In the genomic region with DNA sequence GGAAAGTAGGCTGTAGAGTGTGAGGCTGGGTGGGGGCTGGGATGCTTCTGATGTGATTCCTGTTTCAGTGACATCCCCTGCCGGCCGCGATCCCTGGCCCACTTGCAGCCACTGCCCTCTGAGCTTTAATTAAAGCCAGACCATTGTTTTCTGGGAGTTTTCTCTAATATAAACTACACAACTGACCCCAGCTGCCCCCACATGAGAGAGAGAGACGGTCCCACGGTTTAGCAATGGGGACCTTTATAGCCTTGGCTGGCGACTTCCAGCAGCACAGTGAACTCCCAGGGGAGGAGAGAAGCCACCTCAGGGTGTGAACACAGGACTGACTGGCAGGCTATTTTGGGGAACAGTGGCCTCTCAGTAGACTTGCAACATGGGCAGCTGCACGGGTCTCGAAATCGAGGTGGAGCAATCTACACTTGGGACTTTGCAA, we compare ENCODE assay signal across 18 mouse cellular contexts.
DNase-seq lines count a peak whose midpoint lies in the region; ATAC-seq and TF ChIP-seq lines count a peak whose summit lies in the region.
"Had no signal": no experiment of that assay in that cellular context is flagged by ENCODE, and none has a peak within 500 bp of the region (broad histone marks: within the 10 kb centered on the region; RNA-seq: fewer than 3 reads in every experiment).

No protein-coding gene starts in this region.

- DNase-seq in heart, adult 11 months = peak; percentile 91
- DNase-seq in heart, postnatal 36 days = no peak
- peak; percentile 22 for DNase-seq in midbrain, embryonic 10.5 days (ENCODE audit: low spot score)
- no peak for DNase-seq in midbrain, embryonic 11.5 days (ENCODE audit: low spot score, missing footprints)
- DNase-seq in cerebellum, adult 2 months = no peak
- DNase-seq in gastrocnemius, adult 18-20 months (ENCODE audit: low spot score) = no peak
- no peak for DNase-seq in ovary, postnatal 10 days (ENCODE audit: low spot score)
- DNase-seq: B cell, adult 2 months; cerebellum, adult 8-10 months; gastrocnemius, postnatal 14 days; kidney, adult 2 months; spleen, adult 18-20 months had no signal

- no peak for ATAC-seq in midbrain, embryonic 11.5 days (ENCODE audit: low FRiP score)
- no peak; the same call in 1 of the 2 replicates for ATAC-seq in heart, embryonic 15.5 days (replicated peaks; ENCODE audit: insufficient number of reproducible peaks, insufficient read depth, low FRiP score, low read depth)
- ATAC-seq: forebrain, embryonic 14.5 days; liver, embryonic 12.5 days had no signal

- H3K4me1 ChIP-seq in midbrain, embryonic 10.5 days = peaks cover 26% of the 10 kb centered on the region
- H3K4me1 ChIP-seq in midbrain, embryonic 11.5 days (ENCODE audit: control insufficient read depth, insufficient read depth, low read length) = no peaks in the 10 kb centered on the region
- peaks cover 22% of the 10 kb centered on the region for H3K4me1 ChIP-seq in heart, embryonic 15.5 days (replicated peaks)
- H3K4me1 ChIP-seq in cerebellum, adult 2 months (ENCODE audit: control insufficient read depth, insufficient read depth, low read length) = no peaks in the 10 kb centered on the region
- H3K4me1 ChIP-seq: liver, embryonic 12.5 days had no signal

- H3K27me3 ChIP-seq in midbrain, embryonic 10.5 days (ENCODE audit: low read depth, poor library complexity, severe bottlenecking) = no peaks in the 10 kb centered on the region
- no peaks in the 10 kb centered on the region for H3K27me3 ChIP-seq in midbrain, embryonic 11.5 days (ENCODE audit: control insufficient read depth, insufficient read depth, low read length)
- H3K27me3 ChIP-seq in heart, embryonic 15.5 days = no peaks in the 10 kb centered on the region
- H3K27me3 ChIP-seq in cerebellum, adult 2 months (ENCODE audit: control insufficient read depth, insufficient read depth, low read length) = no peaks in the 10 kb centered on the region
- H3K27me3 ChIP-seq: embryonic facial prominence, embryonic 15.5 days; hindbrain, embryonic 15.5 days; liver, embryonic 12.5 days had no signal

- no peak overlapping the region for H3K4me3 ChIP-seq in midbrain, embryonic 10.5 days
- no peak overlapping the region for H3K4me3 ChIP-seq in midbrain, embryonic 11.5 days (ENCODE audit: low read depth, low read length)
- H3K4me3 ChIP-seq in heart, embryonic 15.5 days = no peak overlapping the region
- no peak overlapping the region for H3K4me3 ChIP-seq in cerebellum, adult 2 months (replicated peaks; ENCODE audit: insufficient read depth, low read depth, low read length)
- H3K4me3 ChIP-seq: embryonic facial prominence, embryonic 15.5 days; hindbrain, embryonic 15.5 days; layer of hippocampus, adult 2 months; liver, embryonic 12.5 days had no signal

- no peak for TF ChIP-seq CTCF in cerebellum, adult 2 months (IDR thresholded peaks at IDR 0.05; ENCODE audit: borderline replicate concordance, insufficient read depth, low read depth, low read length)

- no peak for TF ChIP-seq POLR2A in cerebellum, adult 2 months (IDR thresholded peaks at IDR 0.05; ENCODE audit: borderline replicate concordance, insufficient read depth, low read length)

- WGBS in midbrain, embryonic 10.5 days = 57% methylated on average over 9 of the region's 9 CpGs
- 66% methylated on average over 9 of the region's 9 CpGs for WGBS in midbrain, embryonic 11.5 days
- WGBS in heart, embryonic 15.5 days = 26% methylated on average over 9 of the region's 9 CpGs
- 82% methylated on average over 9 of the region's 9 CpGs for WGBS in cerebellum, adult 2 months

- intact Hi-C loops in heart, postnatal 36 days (cut with DNase I) = no loop called here

- H3K4me2 ChIP-seq in midbrain, embryonic 11.5 days = no peak overlapping the region
- H3K4me2 ChIP-seq in heart, embryonic 15.5 days = peak overlapping the region; percentile 15
- H3K4me2 ChIP-seq: embryonic facial prominence, embryonic 15.5 days; hindbrain, embryonic 15.5 days; liver, embryonic 12.5 days had no signal

- no peak overlapping the region for H3K9ac ChIP-seq in midbrain, embryonic 11.5 days (ENCODE audit: low read length)
- H3K9ac ChIP-seq in heart, embryonic 15.5 days = no peak overlapping the region
- H3K9ac ChIP-seq: embryonic facial prominence, embryonic 15.5 days; hindbrain, embryonic 15.5 days; liver, embryonic 12.5 days had no signal

- no peaks in the 10 kb centered on the region for H3K36me3 ChIP-seq in midbrain, embryonic 10.5 days
- H3K36me3 ChIP-seq in midbrain, embryonic 11.5 days (ENCODE audit: control insufficient read depth, insufficient read depth, low read length) = no peaks in the 10 kb centered on the region
- H3K36me3 ChIP-seq in heart, embryonic 15.5 days = no peaks in the 10 kb centered on the region
- H3K36me3 ChIP-seq: embryonic facial prominence, embryonic 15.5 days; hindbrain, embryonic 15.5 days; liver, embryonic 12.5 days had no signal

- peak overlapping the region; percentile 15 for H3K27ac ChIP-seq in midbrain, embryonic 10.5 days (replicated peaks)
- H3K27ac ChIP-seq in midbrain, embryonic 11.5 days (ENCODE audit: low read depth, low read length) = no peak overlapping the region
- H3K27ac ChIP-seq in heart, embryonic 15.5 days = 0 out of 2 replicates have a peak overlapping the region, but pooled peaks have one; percentile 8
- H3K27ac ChIP-seq in cerebellum, adult 2 months (ENCODE audit: insufficient read depth, low read length) = no peak overlapping the region
- H3K27ac ChIP-seq: embryonic facial prominence, embryonic 15.5 days; hindbrain, embryonic 15.5 days; layer of hippocampus, adult 2 months; liver, embryonic 12.5 days had no signal

- H3K9me3 ChIP-seq in midbrain, embryonic 10.5 days (replicated peaks) = no peaks in the 10 kb centered on the region
- H3K9me3 ChIP-seq in midbrain, embryonic 11.5 days (ENCODE audit: control insufficient read depth, low read length) = no peaks in the 10 kb centered on the region
- no peaks in the 10 kb centered on the region for H3K9me3 ChIP-seq in heart, embryonic 15.5 days (replicated peaks)
- H3K9me3 ChIP-seq: embryonic facial prominence, embryonic 15.5 days; hindbrain, embryonic 15.5 days; liver, embryonic 12.5 days had no signal

Comparison
In these comparisons a context has a peak if more than half of its experiments do, and no peak if none do; other contexts are left out.
1. DNase-seq: peak in heart, adult 11 months (single experiment) and midbrain, embryonic 10.5 days (single experiment); none in heart, postnatal 36 days (0 of 2), midbrain, embryonic 11.5 days (single experiment), cerebellum, adult 2 months (0 of 2), gastrocnemius, adult 18-20 months (single experiment) and ovary, postnatal 10 days (single experiment).
2. H3K27ac ChIP-seq: peak in midbrain, embryonic 10.5 days (single experiment) and heart, embryonic 15.5 days (single experiment); none in midbrain, embryonic 11.5 days (single experiment) and cerebellum, adult 2 months (single experiment).